Mouse (Mus musculus) lung, adult 2 months (tissue): ENCODE data around the gene Ampd1. TPM values are rescaled to one million over a fixed set of nuclear protein-coding genes. Genes with fewer than 3 reads are reported as not detected.

Experiments used
- DNase-seq: peaks from one replicate; pipeline ENCODE4 v3.0.0; 2022
- H3K4me1 ChIP-seq: fragments of 200-500 bp; 2 replicates; pipeline ENCODE4 v1.6.1; 2011; ENCODE audit warnings: low read length; ENCODE audit not compliant: control insufficient read depth, insufficient read depth
- H3K4me3 ChIP-seq: fragments of 200-500 bp; replicated peaks from 2 replicates; pipeline ENCODE3; 2011; ENCODE audit warnings: low read depth, mild to moderate bottlenecking, control low read depth, low read length; ENCODE audit errors: extremely low read depth
- CTCF ChIP-seq: fragments of 200-500 bp; IDR thresholded peaks from 2 replicates; pipeline ENCODE4 v1.5.1; 2011; ENCODE audit warnings: mild to moderate bottlenecking, low read length, control low read depth; ENCODE audit not compliant: insufficient read depth
- POLR2A ChIP-seq: fragments of 200-500 bp; IDR thresholded peaks from 2 replicates; pipeline ENCODE4 v1.6.1; 2011; ENCODE audit warnings: low read depth, mild to moderate bottlenecking, control low read depth, low read length, borderline replicate concordance; ENCODE audit errors: extremely low read depth
- WGBS: fragments of 180-500 bp; shearing (Covaris S2); methylation state at CpG from one replicate; pipeline ENCODE4 v1.1.7; 2018; 5-methylcytosine and 5-hydroxymethylcytosine counted together
- polyA plus RNA-seq: library from polyadenylated mRNA; depleted of rRNA; stranded (reverse); fragments of >200 nt; gene quantifications from 2 replicates; pipeline ENCODE4 v1.2.3, GENCODE M21; 2012

The Ampd1 gene
- polyA plus RNA-seq, 1 experiment = 4.3 TPM

GRCm38 (mm10) chr3:103101194-103101593, 27.4 kb downstream of the Ampd1 start:
- 46% methylated on average over 5 of the region's 5 CpGs for WGBS
- DNase-seq = no peak
- no peak for TF ChIP-seq CTCF
- no peak for TF ChIP-seq POLR2A
- H3K4me1 ChIP-seq = peaks cover 5% of the 10 kb centered on the region
- no peak overlapping the region for H3K4me3 ChIP-seq

GRCm38 (mm10) chr3:103101909-103102308, 28.1 kb downstream of the Ampd1 start:
- under 1% methylated on average over 14 of the region's 14 CpGs for WGBS
- DNase-seq = no peak
- Histone ChIP-seq H3K4me1 (peaks cover 5% of the 10 kb centered on the region), H3K4me3 (peak overlapping the region; percentile 85)
- TF ChIP-seq CTCF = no peak
- TF ChIP-seq POLR2A = no peak

GRCm38 (mm10) chr3:103102454-103103390, 28.9 kb downstream of the Ampd1 start, which contains the start of gene Dennd2c:
Gene Dennd2c (plus strand): TSS chr3:103102604.
- no peak for TF ChIP-seq CTCF
- TF ChIP-seq POLR2A = peak; percentile 64; the same call in 1 of the 2 replicates
- DNase-seq = peak; percentile 99
- peak within 1 kb of the TSS; percentile 85 for H3K4me3 ChIP-seq
- WGBS = 1% methylated on average over 72 of the region's 72 CpGs
- peaks cover 5% of the 10 kb centered on the region for H3K4me1 ChIP-seq

- H3K4me1 ChIP-seq = peaks cover 3% of the 10 kb centered on the region
- WGBS = 87% methylated on average over 7 of the region's 7 CpGs
- H3K4me3 ChIP-seq = no peak overlapping the region
- DNase-seq = no peak
- no peak for TF ChIP-seq POLR2A
Measured at GRCm38 (mm10) chr3:103107565-103108240, 33.9 kb downstream of the Ampd1 start.

GRCm38 (mm10) chr3:103112216-103112615, 38.4 kb downstream of the Ampd1 start:
- Histone ChIP-seq H3K4me3 (no peak overlapping the region), H3K4me1 (peaks cover 3% of the 10 kb centered on the region)
- DNase-seq = no peak
- no peak for TF ChIP-seq CTCF
- no peak for TF ChIP-seq POLR2A
- WGBS = 67% methylated on average over 5 of the region's 5 CpGs

- DNase-seq = no peak
- TF ChIP-seq POLR2A = no peak
- no peak for TF ChIP-seq CTCF
- H3K4me1 ChIP-seq = peaks cover 2% of the 10 kb centered on the region
- H3K4me3 ChIP-seq = no peak overlapping the region
- WGBS = 73% methylated on average over 3 of the region's 3 CpGs
Measured at GRCm38 (mm10) chr3:103123636-103124035, 49.8 kb downstream of the Ampd1 start.

- no peak for DNase-seq
- 95% methylated on average over 3 of the region's 3 CpGs for WGBS
- TF ChIP-seq POLR2A = no peak
- no peak for TF ChIP-seq CTCF
- Histone ChIP-seq H3K4me3 (no peak overlapping the region), H3K4me1 (peaks cover 10% of the 10 kb centered on the region)
Measured at GRCm38 (mm10) chr3:103126138-103126537, 52.3 kb downstream of the Ampd1 start.

- WGBS = 50% methylated on average over 2 of the region's 2 CpGs
Measured at GRCm38 (mm10) chr3:103127177-103127576, 53.4 kb downstream of the Ampd1 start.

GRCm38 (mm10) chr3:103127721-103128120, 53.9 kb downstream of the Ampd1 start:
- no peak for DNase-seq
- TF ChIP-seq CTCF (no peak), POLR2A (no peak)
- Histone ChIP-seq H3K4me1 (peaks cover 10% of the 10 kb centered on the region), H3K4me3 (no peak overlapping the region)
- 70% methylated on average over 5 of the region's 5 CpGs for WGBS

More at GRCm38 (mm10) chr3:103127177-103127576, 53.4 kb downstream of the Ampd1 start:
- no peak for TF ChIP-seq CTCF
- TF ChIP-seq POLR2A = no peak
- DNase-seq = no peak
- no peak overlapping the region for H3K4me3 ChIP-seq
- peaks cover 10% of the 10 kb centered on the region for H3K4me1 ChIP-seq
